Mouse (Mus musculus): ENCODE results near the gene Gm5039.
"Not testable (repeated sequence)": the region's sequence is repeated elsewhere in the genome, so short reads cannot be mapped to it uniquely, and the experiment has no call there.

GRCm38 (mm10) chr12:88297171-88297570 is 26.7 kb downstream of the Gm5039 start:
- TF ChIP-seq CTCF, POLR2A (IDR thresholded peaks at IDR 0.05; ENCODE audit: extremely low read depth, insufficient read depth, low read length): not testable (repeated sequence)
